Mouse (Mus musculus) liver, embryonic 11.5 days (tissue): ENCODE results near the gene Ttf1. TPM values are rescaled to one million over a fixed set of nuclear protein-coding genes. Genes with fewer than 3 reads are reported as not detected.

Source experiments
- ATAC-seq: fragments of 200-750 bp; cut with Nextera tagmentation; replicated peaks from 2 replicates; pipeline ENCODE4 v1.8.0; 2017; ENCODE audit warnings: moderate number of reproducible peaks, mild to moderate bottlenecking, moderate TSS enrichment, moderate library complexity; ENCODE audit not compliant: low FRiP score
- DNase-seq: peaks from one replicate; pipeline ENCODE4 v3.0.0-alpha.2; 2017; ENCODE audit warnings: low spot score
- H3K27ac ChIP-seq: fragments of 300-500 bp; sonication (generic); 2 replicates; pipeline ENCODE4 v1.5.1; 2014; ENCODE audit warnings: mild to moderate bottlenecking, low read depth, low read length, control low read depth
- H3K27me3 ChIP-seq: fragments of 300-500 bp; sonication (generic); replicated peaks from 2 replicates; pipeline ENCODE4 v1.6.1; 2014; ENCODE audit warnings: low read length, mixed read lengths; ENCODE audit not compliant: control insufficient read depth, insufficient read depth
- H3K36me3 ChIP-seq: fragments of 300-500 bp; sonication (generic); 2 replicates; pipeline ENCODE4 v1.6.1; 2014; ENCODE audit warnings: mild to moderate bottlenecking, low read length, moderate library complexity, mixed read lengths; ENCODE audit not compliant: control insufficient read depth, insufficient read depth
- H3K4me1 ChIP-seq: fragments of 300-500 bp; sonication (generic); replicated peaks from 2 replicates; pipeline ENCODE4 v1.6.1; 2014; ENCODE audit warnings: low read length, mixed read lengths; ENCODE audit not compliant: control insufficient read depth, insufficient read depth
- H3K4me2 ChIP-seq: fragments of 300-500 bp; sonication (generic); 2 replicates; pipeline ENCODE4 v1.6.1; 2014; ENCODE audit warnings: mild to moderate bottlenecking, control low read depth, moderate library complexity
- H3K4me3 ChIP-seq: fragments of 300-500 bp; sonication (generic); 2 replicates; pipeline ENCODE4 v1.5.1; 2014; ENCODE audit warnings: low read depth, low read length, control low read depth
- H3K9ac ChIP-seq: fragments of 300-500 bp; sonication (generic); 2 replicates; pipeline ENCODE4 v1.6.1; 2014; ENCODE audit warnings: low read depth, low read length, control low read depth
- H3K9me3 ChIP-seq: fragments of 300-500 bp; sonication (generic); 2 replicates; pipeline ENCODE4 v1.6.1; 2016; ENCODE audit warnings: low read length, inconsistent platforms, mixed read lengths; ENCODE audit not compliant: control insufficient read depth
- WGBS: fragments of 180-500 bp; shearing (Covaris S2); extraction: QIAGEN DNeasy Blood & Tissue Kit; methylation state at CpG from one replicate; pipeline ENCODE4 v1.1.7; 2014; 5-methylcytosine and 5-hydroxymethylcytosine counted together
- polyA plus RNA-seq: library from polyadenylated mRNA; unstranded; fragments of >200 nt; fragmentation: Nextera tagmentation; extraction: Ambion mirVana; gene quantifications from 2 replicates; pipeline ENCODE4 v1.2.1, GENCODE M21; 2014

Ttf1 gene
- polyA plus RNA-seq, 1 experiment from 2014 or later = 11.1 TPM

GRCm38 (mm10) chr2:29051932-29052331 lies 8.1 kb upstream of the Ttf1 start:
- DNase-seq (no peak), ATAC-seq (no peak)
- H3K27ac ChIP-seq = no peak overlapping the region
- no peak overlapping the region for H3K4me2 ChIP-seq
- no peaks in the 10 kb centered on the region for H3K36me3 ChIP-seq
- 71% methylated on average over 5 of the region's 5 CpGs for WGBS
- H3K27me3 ChIP-seq = peaks cover 9% of the 10 kb centered on the region
- peaks cover 5% of the 10 kb centered on the region for H3K4me1 ChIP-seq
- no peak overlapping the region for H3K4me3 ChIP-seq
- H3K9me3 ChIP-seq = no peaks in the 10 kb centered on the region
- no peak overlapping the region for H3K9ac ChIP-seq

GRCm38 (mm10) chr2:29052943-29053454 lies 7.1 kb upstream of the Ttf1 start:
- no peaks in the 10 kb centered on the region for H3K36me3 ChIP-seq
- H3K9ac ChIP-seq = no peak overlapping the region
- ATAC-seq = no peak
- no peak overlapping the region for H3K4me2 ChIP-seq
- no peak overlapping the region for H3K4me3 ChIP-seq
- no peaks in the 10 kb centered on the region for H3K9me3 ChIP-seq
- no peak overlapping the region for H3K27ac ChIP-seq
- peaks cover 5% of the 10 kb centered on the region for H3K4me1 ChIP-seq
- peaks cover 9% of the 10 kb centered on the region for H3K27me3 ChIP-seq
- 31% methylated on average over 4 of the region's 4 CpGs for WGBS
- DNase-seq = peak; percentile 69

- peaks cover 9% of the 10 kb centered on the region for H3K27me3 ChIP-seq
- H3K4me3 ChIP-seq = peak overlapping the region; percentile 57
- H3K4me1 ChIP-seq = peaks cover 5% of the 10 kb centered on the region
- H3K9ac ChIP-seq = no peak overlapping the region
- DNase-seq (peak; percentile 53), ATAC-seq (peak; percentile 49; the same call in 1 of the 2 replicates)
- no peaks in the 10 kb centered on the region for H3K36me3 ChIP-seq
- H3K4me2 ChIP-seq = peak overlapping the region; percentile 89
- H3K9me3 ChIP-seq = no peaks in the 10 kb centered on the region
- WGBS = 2% methylated on average over 20 of the region's 20 CpGs
- H3K27ac ChIP-seq = no peak overlapping the region
These were observed 6.1 kb upstream of the Ttf1 start for GRCm38 (mm10) chr2:29053802-29054544.

- DNase-seq (no peak), ATAC-seq (no peak; the same call in 1 of the 2 replicates)
- Histone ChIP-seq H3K27me3 (peaks cover 9% of the 10 kb centered on the region), H3K4me1 (peaks cover 5% of the 10 kb centered on the region), H3K9me3 (no peaks in the 10 kb centered on the region), H3K4me2 (peak overlapping the region; percentile 89), H3K9ac (0 out of 2 replicates have a peak overlapping the region, but pooled peaks have one; percentile 32), H3K36me3 (no peaks in the 10 kb centered on the region), H3K4me3 (peak overlapping the region; percentile 57), H3K27ac (no peak overlapping the region)
- WGBS = 3% methylated on average over 30 of the region's 30 CpGs
These were observed 5.5 kb upstream of the Ttf1 start for GRCm38 (mm10) chr2:29054545-29054935.

GRCm38 (mm10) chr2:29054991-29055390 lies 5.1 kb upstream of the Ttf1 start, which contains the start of gene Cfap77:
TSS of gene Cfap77 (minus strand) at chr2:29055066.
- peaks cover 5% of the 10 kb centered on the region for H3K4me1 ChIP-seq
- 0 out of 2 replicates have a peak within 1 kb of the TSS, but pooled peaks have one; percentile 11 for H3K27ac ChIP-seq
- peak within 1 kb of the TSS; percentile 57 for H3K4me3 ChIP-seq
- H3K27me3 ChIP-seq = peaks cover 9% of the 10 kb centered on the region
- no peaks in the 10 kb centered on the region for H3K36me3 ChIP-seq
- WGBS = under 1% methylated on average over 25 of the region's 25 CpGs
- no peaks in the 10 kb centered on the region for H3K9me3 ChIP-seq
- DNase-seq = peak; percentile 78
- ATAC-seq = peak; percentile 70
- H3K4me2 ChIP-seq = peak within 1 kb of the TSS; percentile 89
- H3K9ac ChIP-seq = peak within 1 kb of the TSS; percentile 66; the same call in 1 of the 2 replicates

GRCm38 (mm10) chr2:29065796-29066195 lies 5.7 kb downstream of the Ttf1 start:
- Histone ChIP-seq H3K4me2 (no peak overlapping the region), H3K36me3 (peaks cover 5% of the 10 kb centered on the region), H3K9ac (no peak overlapping the region), H3K27ac (no peak overlapping the region), H3K4me1 (peaks cover 5% of the 10 kb centered on the region; the same call in 1 of the 2 replicates), H3K27me3 (no peaks in the 10 kb centered on the region), H3K4me3 (no peak overlapping the region), H3K9me3 (no peaks in the 10 kb centered on the region)
- 88% methylated on average over 6 of the region's 6 CpGs for WGBS
- no peak for ATAC-seq
- DNase-seq = no peak

GRCm38 (mm10) chr2:29066410-29066809 lies 6.3 kb downstream of the Ttf1 start:
- WGBS = 67% methylated on average over 7 of the region's 7 CpGs
- H3K4me3 ChIP-seq = no peak overlapping the region
- peaks cover 9% of the 10 kb centered on the region for H3K36me3 ChIP-seq
- H3K27ac ChIP-seq = no peak overlapping the region
- no peak overlapping the region for H3K4me2 ChIP-seq
- H3K9ac ChIP-seq = no peak overlapping the region
- H3K4me1 ChIP-seq = peaks cover 2% of the 10 kb centered on the region; the same call in 1 of the 2 replicates
- ATAC-seq (no peak), DNase-seq (no peak)
- H3K9me3 ChIP-seq = no peaks in the 10 kb centered on the region
- no peaks in the 10 kb centered on the region for H3K27me3 ChIP-seq

GRCm38 (mm10) chr2:29074676-29075075 lies 14.6 kb downstream of the Ttf1 start:
- no peaks in the 10 kb centered on the region for H3K9me3 ChIP-seq
- H3K4me2 ChIP-seq = no peak overlapping the region
- no peaks in the 10 kb centered on the region for H3K27me3 ChIP-seq
- no peak overlapping the region for H3K27ac ChIP-seq
- ATAC-seq = no peak
- no peak for DNase-seq
- no peaks in the 10 kb centered on the region for H3K4me1 ChIP-seq
- WGBS = 88% methylated on average over 7 of the region's 7 CpGs
- no peak overlapping the region for H3K4me3 ChIP-seq
- peaks cover 43% of the 10 kb centered on the region for H3K36me3 ChIP-seq
- no peak overlapping the region for H3K9ac ChIP-seq
